Mouse (Mus musculus) left cerebral cortex, postnatal 25 days (tissue): Measurements from ENCODE around the gene Vmn2r89. TPM values are rescaled to one million over a fixed set of nuclear protein-coding genes. Genes with fewer than 3 reads are reported as not detected.

Experiments used
- total RNA-seq, 2 experiments: library from RNA; stranded (reverse); gene quantifications; 2 replicates each; pipeline ENCODE4 v1.2.3; 2021

Gene Vmn2r89
- total RNA-seq, 2 experiments from 2014 or later: not detected

Other genes starting within 250 kb of the Vmn2r89 start
- not detected for gene Ear14, start 248.5 kb upstream of the Vmn2r89 start, total RNA-seq
- gene Rnase2a, start 195.7 kb upstream of the Vmn2r89 start, total RNA-seq: not detected
- not detected for gene Gm7247, start 90.1 kb upstream of the Vmn2r89 start, total RNA-seq
- not detected for gene Vmn2r88, start 41.0 kb upstream of the Vmn2r89 start, total RNA-seq
- gene Gm5622, start 100.9 kb downstream of the Vmn2r89 start, total RNA-seq: not detected
- gene Gm17175, start 122.2 kb downstream of the Vmn2r89 start, total RNA-seq: not detected
- gene Gm17174, start 140.3 kb downstream of the Vmn2r89 start, total RNA-seq: not detected
- gene Gm17078, start 159.5 kb downstream of the Vmn2r89 start, total RNA-seq: not detected
- not detected for gene Gm4181, start 183.8 kb downstream of the Vmn2r89 start, total RNA-seq
- gene Gm17079, start 243.6 kb downstream of the Vmn2r89 start, total RNA-seq: not detected